Mouse (Mus musculus): ENCODE results near the gene Asb12. TPM values are rescaled to one million over a fixed set of nuclear protein-coding genes. Genes with fewer than 3 reads are reported as not detected.
"Not testable (repeated sequence)": the region's sequence is repeated elsewhere in the genome, so short reads cannot be mapped to it uniquely, and the experiment has no call there.

Asb12 gene
- polyA plus RNA-seq (2015; fragmentation: Nextera tagmentation; extraction: Ambion mirVana) = 0.23 TPM in 1 of 2 replicates, not detected in the other

DNA sequence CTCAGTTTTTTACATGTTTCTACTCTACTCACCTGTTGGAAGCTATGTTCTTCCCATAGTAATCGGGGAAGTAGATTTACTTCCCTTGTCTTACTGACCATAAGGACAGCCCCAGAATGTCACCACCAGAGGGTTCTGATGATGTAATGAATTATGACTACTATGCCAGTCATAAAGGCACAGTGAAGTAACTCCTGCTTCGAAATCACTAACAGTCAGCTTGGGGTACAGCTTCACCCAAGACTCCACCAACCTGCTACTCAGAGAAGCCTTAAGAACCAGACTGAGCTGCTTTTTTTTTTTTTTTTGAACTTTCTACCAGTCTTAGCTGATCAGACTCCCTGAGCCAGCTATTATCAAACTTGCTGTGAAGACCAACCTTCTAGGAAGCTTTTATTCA is at the start of gene Asb12, which contains the start of gene Pfn5:
Gene Asb12, minus strand, starts transcription at position 101 of the 400 bp plus-strand sequence.
Gene Pfn5, plus strand, starts transcription at position 218 of the 400 bp plus-strand sequence.
- no peak within 1 kb of the TSS for H3K4me2 ChIP-seq (replicated peaks)
- H3K9me3 ChIP-seq = no peaks in the 10 kb centered on the region
- H3K4me3 ChIP-seq (replicated peaks) = no peak within 1 kb of the TSS
- no peak for ATAC-seq
- WGBS = 80% methylated on average over 2 of the region's 2 CpGs
- no peak within 1 kb of the TSS for H3K9ac ChIP-seq
- no peaks in the 10 kb centered on the region for H3K36me3 ChIP-seq
- H3K27me3 ChIP-seq (replicated peaks) = no peaks in the 10 kb centered on the region
- H3K27ac ChIP-seq = no peak within 1 kb of the TSS
- H3K4me1 ChIP-seq (replicated peaks) = no peaks in the 10 kb centered on the region

DNA sequence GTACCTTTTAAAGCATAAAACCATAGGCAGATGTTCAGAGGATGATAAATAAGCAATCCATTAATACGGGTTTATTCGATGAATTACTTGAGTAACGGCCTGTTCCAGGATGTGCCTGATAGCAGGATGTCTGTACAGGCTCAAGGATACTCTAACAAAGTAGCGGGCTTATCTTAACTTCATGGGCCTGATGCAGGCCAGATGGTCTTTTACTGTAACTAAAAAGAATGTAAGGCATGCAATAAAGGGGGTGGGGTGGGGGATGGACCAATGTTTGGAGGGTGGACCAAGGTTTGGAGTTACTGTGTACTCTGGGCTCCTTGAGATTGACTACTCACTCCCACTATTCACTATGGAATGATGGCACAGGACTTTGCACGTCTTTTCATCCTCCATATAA is 42.8 kb upstream of the Asb12 start:
- WGBS = 49% methylated on average over 5 of the region's 5 CpGs
- Histone ChIP-seq H3K36me3 (no peaks in the 10 kb centered on the region), H3K4me1 (replicated peaks) (no peaks in the 10 kb centered on the region), H3K4me2 (replicated peaks) (no peak overlapping the region), H3K9me3 (no peaks in the 10 kb centered on the region), H3K9ac (no peak overlapping the region), H3K4me3 (replicated peaks) (no peak overlapping the region), H3K27ac (no peak overlapping the region), H3K27me3 (replicated peaks) (no peaks in the 10 kb centered on the region)
- peak; percentile 61 for ATAC-seq

DNA sequence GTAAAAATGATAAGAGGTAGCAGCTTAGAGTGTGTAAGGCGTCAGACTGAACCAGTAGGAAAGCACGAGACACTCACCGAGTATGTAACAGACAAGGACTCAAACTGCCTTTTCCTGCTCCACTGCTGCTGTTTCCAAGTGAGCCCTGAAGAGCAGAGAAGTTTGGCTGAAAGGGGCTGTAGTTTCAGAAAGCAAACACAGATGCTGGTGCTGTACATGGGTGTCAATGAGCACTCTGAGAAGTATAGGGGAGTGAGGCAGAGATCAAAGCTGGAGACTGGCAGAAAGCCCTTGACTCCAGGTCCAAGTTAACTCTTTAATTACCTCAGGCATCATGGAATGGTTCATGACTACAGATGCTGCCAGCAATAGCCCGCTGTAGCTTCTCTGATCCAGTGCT is 3.5 kb downstream of the Asb12 start:
- Histone ChIP-seq H3K27ac (no peak overlapping the region), H3K4me1 (replicated peaks) (no peaks in the 10 kb centered on the region), H3K9me3 (no peaks in the 10 kb centered on the region), H3K4me3 (replicated peaks) (no peak overlapping the region), H3K4me2 (replicated peaks) (no peak overlapping the region), H3K36me3 (no peaks in the 10 kb centered on the region), H3K27me3 (replicated peaks) (no peaks in the 10 kb centered on the region), H3K9ac (no peak overlapping the region)
- ATAC-seq = no peak
- 75% methylated on average over 4 of the region's 4 CpGs for WGBS

DNA sequence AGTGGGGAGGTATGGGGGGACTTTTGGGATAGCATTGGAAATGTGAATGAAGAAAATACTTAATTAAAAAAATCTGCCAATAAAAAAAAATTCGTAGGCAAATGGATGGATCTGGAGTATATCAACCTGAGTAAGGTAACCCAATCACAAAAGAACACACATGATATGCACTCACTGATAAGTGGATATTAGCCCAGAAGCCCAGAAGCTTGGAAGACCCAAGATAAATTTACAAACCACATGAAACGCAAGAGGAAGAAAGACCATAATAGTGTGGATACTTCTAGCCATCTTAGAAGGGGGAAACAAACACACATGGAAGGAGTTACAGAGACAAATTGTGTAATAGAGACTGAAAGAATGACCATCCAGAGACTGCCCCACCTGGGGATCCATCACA is 22.3 kb downstream of the Asb12 start:
- 95% methylated on average over 2 of the region's 2 CpGs for WGBS
- H3K36me3 ChIP-seq; H3K4me3 ChIP-seq (replicated peaks); H3K4me1 ChIP-seq (replicated peaks); H3K9me3 ChIP-seq; H3K27me3 ChIP-seq (replicated peaks); H3K4me2 ChIP-seq (replicated peaks); H3K27ac ChIP-seq; ATAC-seq; H3K9ac ChIP-seq: not testable (repeated sequence)

DNA sequence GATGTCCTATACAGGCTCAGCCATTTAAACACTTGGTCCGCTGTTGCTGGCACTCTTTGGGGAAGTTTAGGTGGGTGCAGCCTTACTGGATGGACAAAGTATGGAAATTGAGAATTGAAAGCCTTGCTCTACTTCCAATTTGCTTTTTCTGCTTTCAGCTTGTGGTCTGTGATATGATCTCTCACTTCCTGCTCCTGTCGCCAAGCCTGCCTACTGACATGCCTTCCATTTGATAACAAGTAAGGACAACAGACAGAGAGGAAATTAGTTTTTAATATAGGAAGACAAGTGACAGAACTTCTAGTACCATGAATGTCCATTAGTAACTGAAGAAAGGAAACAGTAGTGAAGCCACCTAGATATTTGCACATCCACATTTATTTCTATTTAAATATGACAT is 32.6 kb downstream of the Asb12 start:
- no peak for ATAC-seq
- Histone ChIP-seq H3K9me3 (no peaks in the 10 kb centered on the region), H3K4me3 (replicated peaks) (no peak overlapping the region), H3K36me3 (no peaks in the 10 kb centered on the region), H3K27ac (no peak overlapping the region), H3K4me2 (replicated peaks) (no peak overlapping the region), H3K27me3 (replicated peaks) (no peaks in the 10 kb centered on the region), H3K4me1 (replicated peaks) (no peaks in the 10 kb centered on the region), H3K9ac (no peak overlapping the region)
- 65% methylated on average over 2 of the region's 2 CpGs for WGBS

DNA sequence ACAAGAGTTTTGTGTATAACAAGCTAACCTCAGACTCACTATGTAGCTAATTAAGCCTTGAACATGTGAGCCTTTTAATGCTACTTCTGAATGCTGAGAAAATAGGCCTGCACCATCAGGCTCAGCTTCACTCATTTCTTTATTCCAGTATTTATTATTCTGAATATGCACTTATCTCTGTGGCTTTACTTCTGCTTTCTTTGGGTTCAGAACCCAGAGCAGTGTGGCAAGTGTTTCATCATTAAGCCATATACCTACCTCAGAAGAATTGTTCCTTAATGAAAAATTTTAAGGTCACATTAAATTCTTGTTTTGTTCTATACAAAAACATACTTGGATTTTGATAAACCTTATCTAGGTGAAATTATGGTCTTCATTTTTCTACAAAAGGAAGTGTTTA is 33.9 kb downstream of the Asb12 start:
- H3K9me3 ChIP-seq = no peaks in the 10 kb centered on the region
- no peak overlapping the region for H3K9ac ChIP-seq
- H3K4me1 ChIP-seq (replicated peaks) = no peaks in the 10 kb centered on the region
- no peaks in the 10 kb centered on the region for H3K27me3 ChIP-seq (replicated peaks)
- H3K4me3 ChIP-seq (replicated peaks) = no peak overlapping the region
- no peak overlapping the region for H3K27ac ChIP-seq
- H3K36me3 ChIP-seq = no peaks in the 10 kb centered on the region
- H3K4me2 ChIP-seq (replicated peaks) = no peak overlapping the region
- no peak for ATAC-seq

DNA sequence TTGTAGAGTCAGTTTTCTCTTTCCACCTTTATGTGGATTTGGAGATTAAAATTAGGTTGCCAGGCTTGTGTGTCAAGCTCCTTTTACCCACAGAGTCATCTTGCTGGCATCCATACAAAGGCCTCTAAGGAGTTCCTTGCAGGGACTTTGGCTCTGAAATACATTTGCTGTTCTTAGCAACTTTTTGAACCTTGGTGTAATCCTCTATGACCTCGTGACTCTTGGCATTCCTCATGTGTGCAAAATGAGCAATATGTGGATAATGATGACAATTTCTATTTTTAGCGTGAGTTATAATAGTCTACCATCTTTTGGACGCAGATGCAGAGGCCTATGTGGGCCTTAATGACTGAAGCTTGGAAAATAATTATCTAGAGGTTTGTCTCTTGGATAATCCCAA is 100.6 kb downstream of the Asb12 start:
- 68% methylated on average over 3 of the region's 3 CpGs for WGBS
- H3K9ac ChIP-seq = no peak overlapping the region
- no peak overlapping the region for H3K4me3 ChIP-seq (replicated peaks)
- no peaks in the 10 kb centered on the region for H3K36me3 ChIP-seq
- no peak overlapping the region for H3K4me2 ChIP-seq (replicated peaks)
- H3K9me3 ChIP-seq = no peaks in the 10 kb centered on the region
- no peak for ATAC-seq
- no peaks in the 10 kb centered on the region for H3K4me1 ChIP-seq (replicated peaks)
- no peak overlapping the region for H3K27ac ChIP-seq
- no peaks in the 10 kb centered on the region for H3K27me3 ChIP-seq (replicated peaks)

DNA sequence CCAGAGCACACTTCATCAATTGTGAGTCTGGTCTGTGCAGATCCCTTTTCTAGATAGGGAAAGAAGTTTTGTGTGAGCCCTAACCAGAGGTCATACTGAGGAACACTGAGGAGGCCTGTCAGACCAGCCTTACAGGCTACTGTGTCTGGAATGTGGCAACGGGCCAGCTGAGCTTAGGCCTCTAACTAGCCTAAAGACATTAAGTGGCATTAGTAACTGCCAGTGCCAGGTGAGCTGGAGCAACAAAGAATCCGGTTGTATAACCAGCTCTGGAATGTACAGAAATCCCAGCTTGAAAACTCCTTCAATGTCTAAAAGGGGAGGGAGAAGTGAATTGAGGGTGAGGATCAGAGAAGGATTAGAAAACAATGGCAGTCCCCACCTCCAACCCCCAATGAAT is 111.9 kb downstream of the Asb12 start:
- WGBS = 62% methylated on average over 2 of the region's 2 CpGs
- no peak for ATAC-seq
- no peaks in the 10 kb centered on the region for H3K36me3 ChIP-seq
- no peaks in the 10 kb centered on the region for H3K27me3 ChIP-seq (replicated peaks)
- no peak overlapping the region for H3K9ac ChIP-seq
- no peak overlapping the region for H3K27ac ChIP-seq
- H3K4me2 ChIP-seq (replicated peaks) = no peak overlapping the region
- no peak overlapping the region for H3K4me3 ChIP-seq (replicated peaks)
- H3K9me3 ChIP-seq = no peaks in the 10 kb centered on the region
- H3K4me1 ChIP-seq (replicated peaks) = no peaks in the 10 kb centered on the region

DNA sequence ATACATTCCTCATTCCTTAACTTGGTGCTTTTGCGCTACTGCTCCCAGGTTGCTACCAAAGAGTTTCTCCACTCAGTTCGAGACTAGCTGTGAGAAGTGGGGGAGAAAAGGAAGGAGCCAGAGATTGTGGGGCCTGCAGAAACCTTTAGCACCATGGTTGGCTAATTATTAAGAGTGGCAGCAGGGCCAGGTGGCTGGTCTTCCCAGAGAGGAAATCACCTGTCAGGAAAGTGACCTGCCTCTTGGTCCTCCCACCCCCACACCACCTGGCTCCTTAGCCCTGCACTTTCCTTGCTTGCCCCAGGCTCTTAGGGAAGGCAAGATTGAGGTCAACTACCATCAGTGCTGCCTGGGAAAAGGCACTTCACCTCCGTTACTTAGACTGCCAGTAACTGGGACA is 112.6 kb downstream of the Asb12 start:
- WGBS = 36% methylated on average over 3 of the region's 3 CpGs

DNA sequence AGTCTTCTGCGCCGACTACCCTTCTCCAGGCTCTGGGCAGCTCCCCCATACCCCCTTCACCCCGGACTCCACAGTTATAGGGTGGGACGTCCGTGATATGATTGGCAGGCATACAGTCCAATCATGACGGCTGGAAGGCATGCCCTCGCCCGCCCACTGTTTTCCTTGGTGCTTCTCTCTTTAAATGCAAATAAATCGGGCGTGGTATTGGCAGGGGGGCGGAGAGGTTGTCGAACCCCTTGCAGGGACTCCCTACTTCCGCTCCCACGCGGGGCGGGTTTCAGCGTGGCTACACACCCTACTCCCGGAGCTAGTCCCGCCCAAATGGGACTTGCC is 113.0 kb downstream of the Asb12 start, which contains the start of gene Amer1:
Gene Amer1, minus strand, starts transcription at position 97 of the 336 bp plus-strand sequence.
- peak; percentile 95 for ATAC-seq
- Histone ChIP-seq H3K36me3 (no peaks in the 10 kb centered on the region), H3K9me3 (no peaks in the 10 kb centered on the region), H3K27me3 (replicated peaks) (no peaks in the 10 kb centered on the region), H3K27ac (peak within 1 kb of the TSS; percentile 89), H3K4me2 (replicated peaks) (peak within 1 kb of the TSS; percentile 62), H3K4me1 (replicated peaks) (no peaks in the 10 kb centered on the region), H3K4me3 (replicated peaks) (peak within 1 kb of the TSS; percentile 53), H3K9ac (peak within 1 kb of the TSS; percentile 58)
- 17% methylated on average over 19 of the region's 19 CpGs for WGBS

More for the DNA sequence above, 112.6 kb downstream of the Asb12 start:
- H3K27ac ChIP-seq = peak overlapping the region; percentile 48
- H3K4me2 ChIP-seq (replicated peaks) = peak overlapping the region; percentile 46
- H3K36me3 ChIP-seq = no peaks in the 10 kb centered on the region
- no peaks in the 10 kb centered on the region for H3K27me3 ChIP-seq (replicated peaks)
- H3K9ac ChIP-seq = no peak overlapping the region
- H3K9me3 ChIP-seq = no peaks in the 10 kb centered on the region
- H3K4me3 ChIP-seq (replicated peaks) = peak overlapping the region; percentile 53
- H3K4me1 ChIP-seq (replicated peaks) = no peaks in the 10 kb centered on the region
- peak; percentile 67 for ATAC-seq

DNA sequence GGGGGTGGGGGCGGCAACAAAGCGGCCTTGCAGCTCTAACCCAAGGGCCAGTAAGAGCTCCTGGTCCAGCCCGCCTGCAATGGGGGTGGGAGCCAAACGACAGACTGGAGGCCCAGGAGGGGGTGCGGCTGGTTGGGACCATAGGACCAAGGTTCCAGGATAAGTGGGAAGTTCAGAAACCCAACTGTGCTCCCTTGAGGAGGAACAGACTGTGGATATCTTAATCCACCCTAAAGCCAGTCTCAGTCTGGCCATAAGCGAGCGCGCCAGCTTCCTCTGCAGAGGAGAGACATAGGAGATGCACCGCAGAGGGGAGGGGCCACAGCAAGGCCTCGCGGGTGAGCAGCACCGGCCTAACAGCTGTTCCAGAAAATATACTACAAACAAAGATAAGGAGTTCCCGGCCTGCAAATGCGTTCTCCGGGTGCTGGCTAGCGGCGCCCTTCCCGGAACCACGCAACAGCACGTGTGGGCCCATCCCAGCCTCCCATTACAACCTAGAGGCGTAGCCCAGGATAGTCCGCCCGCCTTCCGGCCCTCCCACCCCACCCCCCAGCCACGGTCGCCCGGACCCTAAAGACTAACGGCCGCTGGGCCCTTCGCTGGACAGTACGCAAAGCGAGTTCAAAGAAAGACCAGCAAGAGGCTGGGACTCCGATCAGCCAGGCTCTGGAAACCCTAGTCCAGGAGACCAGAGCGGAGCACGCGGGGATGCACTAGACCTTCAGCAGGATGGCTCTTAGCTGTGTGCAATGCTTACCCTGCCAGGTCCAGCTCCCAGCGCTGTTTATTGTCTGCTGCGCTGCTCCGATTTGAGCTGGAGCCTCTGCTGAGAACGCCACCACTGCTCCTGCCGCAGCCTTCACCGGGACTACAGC is 113.7 kb downstream of the Asb12 start:
- Histone ChIP-seq H3K9ac (peak overlapping the region; percentile 58), H3K4me1 (replicated peaks) (no peaks in the 10 kb centered on the region), H3K27ac (peak overlapping the region; percentile 89), H3K27me3 (replicated peaks) (no peaks in the 10 kb centered on the region), H3K9me3 (no peaks in the 10 kb centered on the region), H3K4me2 (replicated peaks) (peak overlapping the region; percentile 62), H3K4me3 (replicated peaks) (peak overlapping the region; percentile 53), H3K36me3 (no peaks in the 10 kb centered on the region)
- 23% methylated on average over 42 of the region's 42 CpGs for WGBS
- ATAC-seq = peak; percentile 84

DNA sequence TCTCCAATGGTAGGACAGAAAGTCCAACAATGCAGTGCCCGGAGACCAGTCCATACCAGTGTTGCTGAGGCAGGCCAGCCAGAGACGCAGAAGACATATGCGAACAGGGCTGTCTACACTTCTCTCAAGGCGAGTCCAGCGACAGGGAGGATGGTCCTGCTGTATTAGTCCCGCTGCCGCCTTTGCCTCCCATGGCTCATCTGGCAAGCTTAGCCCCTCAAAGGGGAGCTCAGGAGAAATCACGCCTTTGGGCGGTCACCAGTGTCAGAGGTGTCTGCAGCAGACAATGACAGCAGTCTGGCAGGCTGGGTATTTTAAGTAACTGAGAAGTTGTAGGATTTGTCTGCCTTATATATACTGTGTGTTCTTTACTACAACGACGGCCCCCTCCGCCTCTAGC is 114.4 kb downstream of the Asb12 start:
- H3K4me2 ChIP-seq (replicated peaks) = peak overlapping the region; percentile 62
- peak overlapping the region; percentile 53 for H3K4me3 ChIP-seq (replicated peaks)
- H3K9ac ChIP-seq = peak overlapping the region; percentile 58
- H3K9me3 ChIP-seq = no peaks in the 10 kb centered on the region
- ATAC-seq = no peak
- H3K27me3 ChIP-seq (replicated peaks) = no peaks in the 10 kb centered on the region
- H3K4me1 ChIP-seq (replicated peaks) = no peaks in the 10 kb centered on the region
- H3K36me3 ChIP-seq = no peaks in the 10 kb centered on the region
- WGBS = 39% methylated on average over 12 of the region's 12 CpGs
- H3K27ac ChIP-seq = peak overlapping the region; percentile 89; the same call in 1 of the 2 replicates

DNA sequence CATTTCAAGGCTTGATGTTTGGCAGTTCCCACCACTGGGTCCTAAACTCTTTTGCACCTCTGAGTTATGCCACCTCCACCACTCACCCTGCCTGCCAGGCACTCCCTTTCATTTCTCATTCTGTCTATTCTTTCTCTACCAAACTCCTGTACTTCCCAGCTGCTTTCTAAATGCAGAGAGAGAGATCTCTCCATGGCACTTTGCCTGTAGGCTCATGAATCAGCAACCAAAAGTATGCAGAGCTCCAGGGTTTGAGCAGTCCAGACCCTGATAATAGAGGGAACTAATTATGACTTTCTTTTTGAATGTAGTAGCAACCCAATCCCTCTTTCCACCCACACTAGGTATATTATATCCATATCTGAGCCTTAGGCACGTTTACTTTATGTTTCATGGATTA is 115.5 kb downstream of the Asb12 start:
- no peak for ATAC-seq
- no peak overlapping the region for H3K4me2 ChIP-seq (replicated peaks)

More for the DNA sequence above, 115.5 kb downstream of the Asb12 start:
- no peaks in the 10 kb centered on the region for H3K27me3 ChIP-seq (replicated peaks)
- H3K9ac ChIP-seq = no peak overlapping the region
- WGBS = 45% methylated on average over 1 of the region's 1 CpGs
- no peak overlapping the region for H3K4me3 ChIP-seq (replicated peaks)
- H3K27ac ChIP-seq = no peak overlapping the region
- H3K36me3 ChIP-seq = no peaks in the 10 kb centered on the region
- no peaks in the 10 kb centered on the region for H3K9me3 ChIP-seq
- H3K4me1 ChIP-seq (replicated peaks) = no peaks in the 10 kb centered on the region

All from intestine, embryonic 15.5 days (tissue).